Mouse (Mus musculus) c-Kit-positive CD71-positive TER-119-negative erythroid progenitor cells, embryonic 14.5 days (primary cell): ENCODE measurements at regions not wholly inside any gene's neighbourhood (a gene's known extent, or its start where the extent isn't known, plus 50 kb on each side); places are given as distances from the start of the nearest gene placed in this dataset.

Experiments used
- DNase-seq: peaks from one replicate; pipeline ENCODE4 v3.0.0-alpha.2; 2013; ENCODE audit warnings: low read depth

DNA sequence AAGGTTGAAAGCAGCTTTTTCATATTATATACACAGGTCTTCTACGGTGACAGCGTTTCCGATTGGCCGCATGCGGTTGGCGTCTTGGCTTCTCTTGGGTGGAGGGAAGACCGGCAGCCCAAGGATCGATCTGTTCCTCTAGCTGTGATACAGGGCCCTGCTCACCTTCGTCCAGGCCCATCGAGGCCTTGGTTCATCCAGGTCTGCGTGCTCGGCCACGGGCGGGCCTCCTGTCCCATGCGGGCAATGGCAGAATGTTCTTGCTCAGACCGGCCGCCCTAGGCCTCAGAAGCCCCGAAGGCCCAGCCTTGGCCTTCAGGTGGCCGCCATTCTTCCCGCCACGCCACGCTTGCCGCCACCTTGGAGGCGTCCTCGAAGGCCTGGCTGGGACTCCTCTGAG, 194.4 kb upstream of the Ppp6c start:
- DNase-seq = no peak

DNA sequence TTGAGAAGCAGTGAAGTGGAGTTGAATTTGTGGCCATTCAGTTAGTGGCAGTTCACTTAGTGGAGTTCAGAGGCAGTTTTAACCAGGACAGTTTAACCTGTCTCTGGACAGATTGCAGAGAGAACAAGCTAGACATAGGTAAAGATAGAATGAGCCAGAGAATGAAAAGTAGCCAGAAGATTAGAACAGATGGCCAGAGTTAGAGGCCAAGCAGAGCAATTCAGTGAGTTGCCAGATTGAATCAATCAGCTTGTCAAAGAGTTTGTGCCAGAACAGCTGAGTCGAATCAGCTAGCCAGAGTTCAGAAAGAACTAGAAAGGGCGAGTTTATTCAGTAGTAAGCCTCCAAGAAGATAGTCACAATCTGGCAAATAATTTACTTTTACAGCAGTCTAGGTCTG, 174.1 kb upstream of the Ppp6c start:
- no peak for DNase-seq

- DNase-seq = no peak
Observed at GRCm38 (mm10) chr2:39399523-39399922, 173.3 kb upstream of the Ppp6c start.

- DNase-seq = no peak
Observed at GRCm38 (mm10) chr2:39394643-39395042, 168.4 kb upstream of the Ppp6c start.

- DNase-seq = no peak
Observed at GRCm38 (mm10) chr2:39377264-39377663, 151.0 kb upstream of the Ppp6c start.

GRCm38 (mm10) chr2:39373068-39373779, 147.0 kb upstream of the Ppp6c start:
- peak; percentile 92 for DNase-seq

- no peak for DNase-seq
Observed at GRCm38 (mm10) chr2:39344207-39344606, 118.0 kb upstream of the Ppp6c start.

- no peak for DNase-seq
Observed at GRCm38 (mm10) chr2:39340406-39340805, 114.2 kb upstream of the Ppp6c start.

- DNase-seq = no peak
Observed at GRCm38 (mm10) chr2:39338832-39339649, 112.8 kb upstream of the Ppp6c start.

- DNase-seq = no peak
Observed at GRCm38 (mm10) chr2:39337524-39337923, 111.3 kb upstream of the Ppp6c start.

- DNase-seq = peak; percentile 36
Observed at GRCm38 (mm10) chr2:39325715-39326493, 99.7 kb upstream of the Ppp6c start.

DNA sequence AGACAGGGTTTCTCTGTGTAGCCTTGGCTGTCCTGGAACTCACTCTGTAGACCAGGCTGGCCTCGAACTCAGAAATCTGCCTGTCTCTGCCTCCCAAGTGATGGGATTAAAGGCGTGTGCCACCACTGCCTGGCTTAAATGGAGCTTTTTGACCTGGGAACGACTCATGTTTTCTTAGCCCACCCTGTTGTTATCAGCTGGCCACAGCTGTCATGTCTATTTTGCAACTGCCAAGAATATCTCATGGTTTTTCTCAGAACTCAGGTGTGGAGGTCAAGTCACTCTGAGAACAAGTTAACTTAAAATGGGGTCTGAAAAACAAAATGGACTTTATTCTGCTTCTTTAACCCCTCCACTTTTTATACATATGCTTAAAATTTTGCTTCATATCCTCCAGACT, 98.9 kb upstream of the Ppp6c start:
- peak; percentile 78 for DNase-seq

DNA sequence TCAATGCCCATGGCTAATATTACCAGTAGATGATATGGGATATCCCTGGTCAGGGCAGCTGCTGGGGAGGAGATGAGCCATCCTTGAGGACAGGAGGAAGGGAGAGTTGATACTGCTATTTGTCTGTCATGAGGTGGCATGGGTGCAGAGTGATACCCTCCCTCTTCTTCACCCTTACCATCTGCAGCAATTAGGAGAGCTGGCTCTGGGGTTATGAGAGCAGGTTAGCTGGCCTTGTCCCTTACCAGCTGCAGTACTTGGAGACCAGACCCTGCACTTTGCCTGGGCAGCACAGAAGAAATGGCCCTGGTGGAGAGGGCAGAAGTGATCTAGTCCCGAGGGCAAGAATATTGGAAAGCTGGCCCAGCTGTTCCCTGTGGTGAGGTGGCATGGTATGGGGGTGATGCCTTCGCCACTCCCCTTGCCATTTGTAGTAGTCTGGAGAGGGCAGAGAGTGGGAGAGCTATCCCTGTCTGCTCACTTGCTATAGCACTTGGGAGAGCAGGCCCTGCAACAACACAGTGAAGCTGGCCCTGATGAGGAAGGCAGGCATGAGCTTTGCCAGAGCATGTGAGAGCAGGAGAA, 73.6 kb upstream of the Ppp6c start:
- no peak for DNase-seq

GRCm38 (mm10) chr2:39299290-39299689, 73.0 kb upstream of the Ppp6c start:
- no peak for DNase-seq

GRCm38 (mm10) chr2:39295435-39295834, 69.2 kb upstream of the Ppp6c start:
- no peak for DNase-seq

DNA sequence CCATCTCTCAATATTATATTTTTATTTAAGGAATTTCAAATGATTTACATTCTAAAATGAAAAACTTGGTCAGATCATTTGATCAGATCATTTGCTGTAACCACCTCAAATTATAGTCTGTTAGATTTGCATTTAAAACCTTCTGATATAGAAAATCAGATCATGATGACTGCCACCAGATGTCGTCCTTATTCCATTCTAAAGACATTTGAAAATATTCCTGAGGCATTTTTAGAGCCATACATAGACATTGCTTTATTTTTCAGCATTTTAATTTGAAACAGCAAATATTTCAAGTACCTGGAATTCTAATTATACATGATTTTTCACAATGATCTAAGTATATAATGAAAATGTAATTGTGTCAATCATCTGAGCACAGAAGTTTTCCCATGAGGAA, 52.0 kb upstream of the Ppp6c start:
- DNase-seq = peak; percentile 4
